Mouse (Mus musculus) forebrain, embryonic 14.5 days (tissue): ENCODE measurements around the gene Snx9. TPM values are rescaled to one million over a fixed set of nuclear protein-coding genes. Genes with fewer than 3 reads are reported as not detected.
A peak's percentile ranks its signal among the peaks of the same experiment; 100 is the strongest.

Experiments used
- ATAC-seq: fragments of 200-750 bp; cut with Nextera tagmentation; 2 replicates; pipeline ENCODE4 v1.8.0; 2017; ENCODE audit warnings: mild to moderate bottlenecking, moderate library complexity
- DNase-seq: peaks from one replicate; pipeline ENCODE4 v3.0.0-alpha.2; 2015; ENCODE audit warnings: low spot score
- H3K27ac ChIP-seq: fragments of 300-500 bp; sonication (generic); 2 replicates; pipeline ENCODE4 v1.5.1; 2014; ENCODE audit warnings: low read depth, mild to moderate bottlenecking, control low read depth, low read length, moderate library complexity
- H3K27me3 ChIP-seq: fragments of 300-500 bp; sonication (generic); replicated peaks from 2 replicates; pipeline ENCODE4 v1.6.1; 2014; ENCODE audit warnings: low read length, control low read depth, mixed read lengths; ENCODE audit not compliant: control insufficient read depth, insufficient read depth
- H3K36me3 ChIP-seq: fragments of 300-500 bp; sonication (generic); 2 replicates; pipeline ENCODE4 v1.6.1; 2014; ENCODE audit warnings: low read length, control low read depth; ENCODE audit not compliant: control insufficient read depth, insufficient read depth
- H3K4me1 ChIP-seq: fragments of 300-500 bp; sonication (generic); 2 replicates; pipeline ENCODE4 v1.6.1; 2014; ENCODE audit warnings: antibody characterized with exemption, low read length, control low read depth; ENCODE audit not compliant: control insufficient read depth, insufficient read depth
- H3K4me2 ChIP-seq: fragments of 300-500 bp; sonication (generic); 2 replicates; pipeline ENCODE4 v1.6.1; 2014; ENCODE audit warnings: mild to moderate bottlenecking, control low read depth, low read length
- H3K4me3 ChIP-seq: fragments of 300-500 bp; sonication (generic); 2 replicates; pipeline ENCODE4 v1.5.1; 2014; ENCODE audit warnings: low read depth, low read length, control low read depth
- H3K9ac ChIP-seq: fragments of 300-500 bp; sonication (generic); 2 replicates; pipeline ENCODE4 v1.6.1; 2014; ENCODE audit warnings: mild to moderate bottlenecking, low read length, control low read depth, moderate library complexity
- H3K9me3 ChIP-seq: fragments of 300-500 bp; sonication (generic); replicated peaks from 2 replicates; pipeline ENCODE4 v1.6.1; 2016; ENCODE audit warnings: low read length, control low read depth, mixed read lengths; ENCODE audit not compliant: control insufficient read depth
- WGBS: fragments of 180-500 bp; shearing (Covaris S2); extraction: QIAGEN DNeasy Blood & Tissue Kit; methylation state at CpG from one replicate; pipeline ENCODE4 v1.1.7; 2014; 5-methylcytosine and 5-hydroxymethylcytosine counted together
- polyA plus RNA-seq: library from polyadenylated mRNA; unstranded; fragments of >200 nt; fragmentation: Nextera tagmentation; extraction: Ambion mirVana; gene quantifications from 2 replicates; pipeline ENCODE4 v1.2.1, GENCODE M21; 2014

The Snx9 gene
- polyA plus RNA-seq, 1 experiment from 2014 or later: 6.7 TPM

DNA sequence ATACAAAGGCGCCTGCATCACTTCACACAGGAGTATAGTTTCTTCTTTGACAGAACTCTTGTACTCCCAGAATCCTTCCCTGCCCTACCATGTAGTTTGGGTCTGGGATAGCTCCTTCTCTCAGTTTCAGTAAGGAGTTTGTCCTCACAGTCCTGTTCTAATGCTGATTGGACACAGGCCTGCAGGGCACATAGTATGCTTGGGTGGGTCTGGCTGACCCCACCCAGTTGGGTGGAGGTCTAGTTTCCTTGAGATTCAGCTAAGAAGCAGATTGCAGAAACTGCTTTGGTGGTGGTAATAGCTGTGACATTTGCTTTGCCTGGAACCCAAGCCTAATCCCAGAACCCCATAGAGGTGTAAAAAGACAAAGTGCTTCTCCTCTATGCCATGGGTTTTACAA, 33.4 kb downstream of the Snx9 start:
- H3K9me3 ChIP-seq: no peaks in the 10 kb centered on the region
- H3K4me2 ChIP-seq: no peak overlapping the region
- H3K4me3 ChIP-seq: no peak overlapping the region
- no peaks in the 10 kb centered on the region for H3K36me3 ChIP-seq
- DNase-seq (no peak), ATAC-seq (no peak)
- no peak overlapping the region for H3K27ac ChIP-seq
- H3K27me3 ChIP-seq: no peaks in the 10 kb centered on the region
- no peaks in the 10 kb centered on the region for H3K4me1 ChIP-seq
- 100% methylated on average over 1 of the region's 1 CpGs for WGBS
- no peak overlapping the region for H3K9ac ChIP-seq

- whole genome bisulfite sequencing: 74% methylated on average over 10 of the region's 10 CpGs
- ATAC-seq: no peak
Measured at GRCm38 (mm10) chr17:5877611-5878157, 36.6 kb downstream of the Snx9 start.

GRCm38 (mm10) chr17:5878878-5879277, 37.7 kb downstream of the Snx9 start:
- Histone ChIP-seq H3K4me1 (no peaks in the 10 kb centered on the region), H3K4me2 (no peak overlapping the region), H3K4me3 (no peak overlapping the region), H3K9ac (no peak overlapping the region), H3K36me3 (no peaks in the 10 kb centered on the region), H3K27me3 (no peaks in the 10 kb centered on the region), H3K9me3 (no peaks in the 10 kb centered on the region), H3K27ac (no peak overlapping the region)
- DNase-seq (no peak), ATAC-seq (no peak)
- 94% methylated on average over 4 of the region's 4 CpGs for WGBS

More at GRCm38 (mm10) chr17:5877611-5878157, 36.6 kb downstream of the Snx9 start:
- Histone ChIP-seq H3K4me3 (no peak overlapping the region), H3K4me1 (no peaks in the 10 kb centered on the region), H3K9me3 (no peaks in the 10 kb centered on the region), H3K9ac (no peak overlapping the region), H3K4me2 (no peak overlapping the region), H3K27me3 (no peaks in the 10 kb centered on the region), H3K27ac (no peak overlapping the region), H3K36me3 (no peaks in the 10 kb centered on the region)
- DNase-seq: no peak

GRCm38 (mm10) chr17:5885474-5885873, 44.3 kb downstream of the Snx9 start:
- WGBS: 35% methylated on average over 8 of the region's 8 CpGs
- H3K27me3 ChIP-seq: no peaks in the 10 kb centered on the region
- DNase-seq (peak; percentile 53), ATAC-seq (peak; percentile 46; the same call in 1 of the 2 replicates)
- no peak overlapping the region for H3K4me2 ChIP-seq
- H3K36me3 ChIP-seq: no peaks in the 10 kb centered on the region
- H3K9me3 ChIP-seq: no peaks in the 10 kb centered on the region
- H3K9ac ChIP-seq: no peak overlapping the region
- no peak overlapping the region for H3K4me3 ChIP-seq
- 0 out of 2 replicates have a peak, but pooled peaks cover 4% of the 10 kb centered on the region for H3K4me1 ChIP-seq
- no peak overlapping the region for H3K27ac ChIP-seq

DNA sequence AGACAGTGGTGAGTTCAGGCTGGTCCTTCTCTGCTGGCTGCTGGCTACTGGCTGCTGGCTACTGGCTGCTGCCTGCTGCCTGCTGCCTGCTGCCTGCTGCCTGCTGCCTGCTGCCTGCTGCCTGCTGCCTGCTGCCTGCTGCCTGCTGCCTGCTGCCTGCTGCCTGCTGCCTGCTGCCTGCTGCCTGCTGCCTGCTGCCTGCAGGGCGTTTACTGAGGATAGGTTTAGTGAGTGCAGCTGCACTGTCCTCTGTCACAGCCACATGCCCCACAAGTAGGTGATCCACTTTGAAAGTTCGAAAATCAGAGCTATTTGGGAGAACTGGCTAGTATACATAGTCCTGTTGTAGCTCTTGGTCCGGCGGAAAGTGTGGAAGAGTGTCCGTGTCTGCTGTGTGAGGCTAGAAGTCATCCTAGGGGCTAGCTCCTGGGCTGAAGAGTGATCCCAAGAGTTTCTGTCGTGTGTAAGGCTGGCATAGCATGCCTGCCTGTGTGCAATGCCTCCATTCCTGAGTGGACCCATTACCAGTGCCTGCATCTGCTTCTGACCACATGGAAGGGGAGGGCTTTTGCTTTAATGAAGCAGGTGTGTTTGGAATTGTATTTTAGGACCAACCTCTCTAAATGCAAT, 45.2 kb downstream of the Snx9 start:
- 76% methylated on average over 6 of the region's 6 CpGs for WGBS
- DNase-seq: no peak

GRCm38 (mm10) chr17:5886943-5887800, 46.0 kb downstream of the Snx9 start:
- no peak overlapping the region for H3K27ac ChIP-seq
- H3K36me3 ChIP-seq: no peaks in the 10 kb centered on the region
- H3K4me1 ChIP-seq: 0 out of 2 replicates have a peak, but pooled peaks cover 4% of the 10 kb centered on the region
- WGBS: 77% methylated on average over 20 of the region's 20 CpGs
- ATAC-seq (peak; percentile 58; the same call in 1 of the 2 replicates), DNase-seq (peak; percentile 81)
- H3K27me3 ChIP-seq: no peaks in the 10 kb centered on the region
- H3K4me2 ChIP-seq: no peak overlapping the region
- no peak overlapping the region for H3K4me3 ChIP-seq
- no peak overlapping the region for H3K9ac ChIP-seq
- no peaks in the 10 kb centered on the region for H3K9me3 ChIP-seq

More for the DNA sequence above, 45.2 kb downstream of the Snx9 start:
- ATAC-seq: no peak
- no peaks in the 10 kb centered on the region for H3K36me3 ChIP-seq
- H3K4me2 ChIP-seq: no peak overlapping the region
- H3K27ac ChIP-seq: no peak overlapping the region
- no peaks in the 10 kb centered on the region for H3K27me3 ChIP-seq
- no peak overlapping the region for H3K4me3 ChIP-seq
- H3K9ac ChIP-seq: no peak overlapping the region
- 0 out of 2 replicates have a peak, but pooled peaks cover 4% of the 10 kb centered on the region for H3K4me1 ChIP-seq
- H3K9me3 ChIP-seq: no peaks in the 10 kb centered on the region

- peak; percentile 61 for DNase-seq
- Histone ChIP-seq H3K4me1 (0 out of 2 replicates have a peak, but pooled peaks cover 2% of the 10 kb centered on the region), H3K27me3 (no peaks in the 10 kb centered on the region), H3K4me3 (no peak overlapping the region), H3K9ac (no peak overlapping the region), H3K27ac (no peak overlapping the region), H3K9me3 (no peaks in the 10 kb centered on the region), H3K4me2 (no peak overlapping the region), H3K36me3 (no peaks in the 10 kb centered on the region)
- 58% methylated on average over 8 of the region's 8 CpGs for WGBS
- no peak for ATAC-seq
Measured at GRCm38 (mm10) chr17:5890429-5890828, 49.3 kb downstream of the Snx9 start.

DNA sequence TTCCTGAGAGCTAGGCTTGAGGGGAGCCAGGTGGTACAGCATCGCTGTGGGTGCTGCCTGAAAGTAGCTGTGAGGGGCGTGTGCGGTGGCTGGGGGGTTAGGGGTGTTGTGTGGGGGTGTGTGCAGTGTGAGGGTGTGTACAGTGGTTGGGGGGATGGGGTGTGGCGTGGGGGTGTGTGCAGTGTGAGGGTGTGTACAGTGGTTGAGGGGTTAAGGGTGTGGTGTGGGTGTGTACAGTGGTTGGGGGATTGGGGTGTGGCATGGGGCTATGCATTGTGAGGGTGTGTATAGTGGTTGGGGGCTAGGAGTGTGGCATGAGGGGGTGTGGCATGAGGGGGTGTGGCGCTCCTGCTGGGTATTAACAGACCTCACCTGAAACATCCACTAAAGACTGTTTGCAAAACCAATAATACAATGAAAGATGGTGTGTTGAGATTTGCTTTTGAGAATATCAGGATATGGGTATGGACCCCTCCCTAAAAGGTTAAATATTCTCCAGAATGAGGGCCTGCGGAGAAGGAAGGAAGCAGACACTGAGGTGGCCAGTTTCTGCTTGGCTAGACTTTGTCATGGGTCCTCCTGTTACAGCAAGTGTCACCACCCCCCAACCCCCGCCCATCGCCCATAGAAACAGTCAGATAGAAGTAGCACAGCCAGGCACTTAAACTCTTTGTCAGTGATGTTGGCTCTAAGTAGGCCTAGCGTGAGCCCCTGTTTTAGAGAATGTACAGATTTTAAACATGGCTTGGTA, 51.0 kb downstream of the Snx9 start:
- ATAC-seq (no peak), DNase-seq (no peak)
- Histone ChIP-seq H3K9ac (no peak overlapping the region), H3K27ac (no peak overlapping the region), H3K4me2 (no peak overlapping the region), H3K9me3 (no peaks in the 10 kb centered on the region), H3K4me1 (no peaks in the 10 kb centered on the region), H3K27me3 (no peaks in the 10 kb centered on the region), H3K36me3 (no peaks in the 10 kb centered on the region), H3K4me3 (no peak overlapping the region)
- 90% methylated on average over 9 of the region's 9 CpGs for WGBS
